Mouse (Mus musculus): ENCODE measurements around the gene Trak1. TPM values are rescaled to one million over a fixed set of nuclear protein-coding genes. Genes with fewer than 3 reads are reported as not detected.

Trak1 gene
- total and polyA plus RNA-seq, 3 experiments, result 8.2 to 28.6 (median 18.1) TPM

GRCm38 (mm10) chr9:121349111-121349510 lies 51.8 kb downstream of the Trak1 start:
- Histone ChIP-seq H3K9me3 (replicated peaks; ENCODE audit: low read length) (no peaks in the 10 kb centered on the region), H3K79me2 (replicated peaks; ENCODE audit: control insufficient read depth, extremely low read depth, insufficient read depth, poor library complexity, severe bottlenecking) (no peaks in the 10 kb centered on the region), H3K4me2 (ENCODE audit: insufficient read depth, low read depth, poor library complexity, severe bottlenecking) (no peak overlapping the region), H3K9ac (ENCODE audit: insufficient read depth, low read depth) (no peak overlapping the region), H3K4me3 (replicated peaks in 1 of 3; ENCODE audit: low read depth in 2 of 3, low read length in 2 of 3, poor library complexity in 1 of 3) (no peak overlapping the region), H3K27ac (ENCODE audit: insufficient read depth, low read depth) (no peak overlapping the region), H3K36me3 (replicated peaks in 1 of 2; ENCODE audit: control insufficient read depth in 1 of 2, insufficient read depth in 1 of 2, low read length in 1 of 2) (peaks cover 0 to 16% of the 10 kb centered on the region in 2 experiments), H3K4me1 (ENCODE audit: control insufficient read depth in 1 of 2, insufficient read depth in 2 of 2) (peaks cover 12 to 66% of the 10 kb centered on the region in 2 experiments), H3K27me3 (replicated peaks) (no peaks in the 10 kb centered on the region)
- dilution Hi-C loops (cut with MboI; ENCODE audit: extremely low pct_ligation_motif_present, extremely low pct_unique_long_range_greater_than_20kb, low sequenced_read_pairs), result no loop called here
- in situ Hi-C loops (cut with MboI; ENCODE audit: low pct_ligation_motif_present, low pct_unique_long_range_greater_than_20kb, low sequenced_read_pairs), result no loop called here
- DNase-seq (ENCODE audit: extremely low read depth), result no peak
- TF ChIP-seq MAZ (IDR thresholded peaks at IDR 0.05; ENCODE audit: low read depth, low read length) (no peak), MAFK (IDR thresholded peaks at IDR 0.05; ENCODE audit: insufficient replicate concordance, low read length) (no peak), POLR2AphosphoS2 (IDR thresholded peaks at IDR 0.05; ENCODE audit: low read depth, low read length) (no peak), CHD2 (IDR thresholded peaks at IDR 0.05; ENCODE audit: low read length) (no peak), ZNF384 (IDR thresholded peaks at IDR 0.05; ENCODE audit: low read depth, low read length) (no peak), EP300 (IDR thresholded peaks at IDR 0.05; ENCODE audit: low read length) (no peak), NRF1 (IDR thresholded peaks at IDR 0.05; ENCODE audit: low read depth, low read length) (no peak), KAT2A (IDR thresholded peaks at IDR 0.05; ENCODE audit: insufficient replicate concordance, low read length) (no peak), USF2 (conservative IDR thresholded peaks at IDR 0.05; ENCODE audit: low read depth, low read length) (no peak), JUND (conservative IDR thresholded peaks at IDR 0.05; ENCODE audit: low read depth, low read length) (no peak), USF1 (IDR thresholded peaks at IDR 0.05; ENCODE audit: low read depth, low read length) (no peak), CHD1 (IDR thresholded peaks at IDR 0.05; ENCODE audit: low read depth, low read length) (no peak), TBP (conservative IDR thresholded peaks at IDR 0.05; ENCODE audit: low read depth, low read length) (no peak), PAX5 (IDR thresholded peaks at IDR 0.05; ENCODE audit: low read length) (no peak), BHLHE40 (IDR thresholded peaks at IDR 0.05; ENCODE audit: low read depth, low read length) (no peak), JUN (IDR thresholded peaks at IDR 0.05; ENCODE audit: insufficient read depth, low read depth, low read length) (no peak), ZMIZ1 (IDR thresholded peaks at IDR 0.05; ENCODE audit: low read depth, low read length) (no peak)

- H3K9me3 ChIP-seq (replicated peaks; ENCODE audit: low read length), result no peaks in the 10 kb centered on the region
- no peak for TF ChIP-seq NRF1 (IDR thresholded peaks at IDR 0.05; ENCODE audit: low read depth, low read length)
- 0 out of 2 replicates have a peak, but pooled peaks have one; percentile 23 for TF ChIP-seq ZNF384 (IDR thresholded peaks at IDR 0.05; ENCODE audit: low read depth, low read length)
- no peak for TF ChIP-seq KAT2A (IDR thresholded peaks at IDR 0.05; ENCODE audit: insufficient replicate concordance, low read length)
- dilution Hi-C loops (cut with MboI; ENCODE audit: extremely low pct_ligation_motif_present, extremely low pct_unique_long_range_greater_than_20kb, low sequenced_read_pairs), result no loop called here
- H3K27me3 ChIP-seq (replicated peaks), result no peaks in the 10 kb centered on the region
- no peak overlapping the region for H3K4me2 ChIP-seq (ENCODE audit: insufficient read depth, low read depth, poor library complexity, severe bottlenecking)
- H3K27ac ChIP-seq (ENCODE audit: insufficient read depth, low read depth), result no peak overlapping the region
- peaks cover 0 to 12% of the 10 kb centered on the region in 2 experiments for H3K36me3 ChIP-seq (replicated peaks in 1 of 2; ENCODE audit: control insufficient read depth in 1 of 2, insufficient read depth in 1 of 2, low read length in 1 of 2)
- in situ Hi-C loops (cut with MboI; ENCODE audit: low pct_ligation_motif_present, low pct_unique_long_range_greater_than_20kb, low sequenced_read_pairs), result loop anchor here (5.0 kb wide), 1 partner anchor 48 kb away; no protein-coding TSS in a partner anchor
- H3K9ac ChIP-seq (ENCODE audit: insufficient read depth, low read depth), result no peak overlapping the region
- no peaks in the 10 kb centered on the region for H3K79me2 ChIP-seq (replicated peaks; ENCODE audit: control insufficient read depth, extremely low read depth, insufficient read depth, poor library complexity, severe bottlenecking)
- no peak for DNase-seq (ENCODE audit: extremely low read depth)
- H3K4me3 ChIP-seq (replicated peaks in 1 of 3; ENCODE audit: low read depth in 2 of 3, low read length in 2 of 3, poor library complexity in 1 of 3), result no peak overlapping the region
- peaks cover 12 to 71% of the 10 kb centered on the region in 2 experiments for H3K4me1 ChIP-seq (ENCODE audit: control insufficient read depth in 1 of 2, insufficient read depth in 2 of 2)
Observed at GRCm38 (mm10) chr9:121350601-121351000, 53.3 kb downstream of the Trak1 start.
